Mouse (Mus musculus): ENCODE measurements around the gene Mgmt. TPM values are rescaled to one million over a fixed set of nuclear protein-coding genes. Genes with fewer than 3 reads are reported as not detected.

Mgmt gene
- total and polyA plus RNA-seq, 3 experiments = 5.2 to 10.8 (median 8.5) TPM

- H3K36me3 ChIP-seq (replicated peaks in 1 of 2; ENCODE audit: control insufficient read depth in 1 of 2, insufficient read depth in 1 of 2, low read length in 1 of 2) = peaks cover 0 to 2% of the 10 kb centered on the region in 2 experiments
- H3K27me3 ChIP-seq (replicated peaks) = no peaks in the 10 kb centered on the region
- H3K4me1 ChIP-seq (ENCODE audit: control insufficient read depth in 1 of 2, insufficient read depth in 2 of 2) = peaks cover 3 to 26% of the 10 kb centered on the region in 2 experiments
- dilution Hi-C loops (cut with MboI; ENCODE audit: extremely low pct_ligation_motif_present, extremely low pct_unique_long_range_greater_than_20kb, low sequenced_read_pairs) = no loop called here
- H3K9ac ChIP-seq (ENCODE audit: insufficient read depth, low read depth) = no peak overlapping the region
- no peak overlapping the region for H3K4me2 ChIP-seq (ENCODE audit: insufficient read depth, low read depth, poor library complexity, severe bottlenecking)
- H3K27ac ChIP-seq (ENCODE audit: insufficient read depth, low read depth) = no peak overlapping the region
- no peaks in the 10 kb centered on the region for H3K9me3 ChIP-seq (replicated peaks; ENCODE audit: low read length)
- no peaks in the 10 kb centered on the region for H3K79me2 ChIP-seq (replicated peaks; ENCODE audit: control insufficient read depth, extremely low read depth, insufficient read depth, poor library complexity, severe bottlenecking)
- no peak overlapping the region for H3K4me3 ChIP-seq (replicated peaks in 1 of 3; ENCODE audit: low read depth in 2 of 3, low read length in 2 of 3, poor library complexity in 1 of 3)
- no peak for TF ChIP-seq GABPA (IDR thresholded peaks at IDR 0.05; ENCODE audit: insufficient replicate concordance, low read depth, low read length)
- no peak for TF ChIP-seq HCFC1 (IDR thresholded peaks at IDR 0.05; ENCODE audit: low read depth, low read length)
- no peak for TF ChIP-seq POLR2A (IDR thresholded peaks at IDR 0.05; ENCODE audit: low read depth, low read length)
- TF ChIP-seq E2F4 (IDR thresholded peaks at IDR 0.05; ENCODE audit: insufficient replicate concordance, low read depth, low read length) = no peak
- no peak for TF ChIP-seq UBTF (IDR thresholded peaks at IDR 0.05; ENCODE audit: low read depth, low read length)
- TF ChIP-seq SIN3A (IDR thresholded peaks at IDR 0.05; ENCODE audit: low read length) = no peak
- TF ChIP-seq MAFK (IDR thresholded peaks at IDR 0.05; ENCODE audit: insufficient replicate concordance, low read length) = no peak
- no peak for TF ChIP-seq NRF1 (IDR thresholded peaks at IDR 0.05; ENCODE audit: low read depth, low read length)
- no peak for TF ChIP-seq IRF4 (IDR thresholded peaks at IDR 0.05; ENCODE audit: low read depth, low read length)
- no peak for TF ChIP-seq JUND (conservative IDR thresholded peaks at IDR 0.05; ENCODE audit: low read depth, low read length)
- TF ChIP-seq TCF12 (IDR thresholded peaks at IDR 0.05; ENCODE audit: low read depth, low read length) = no peak
- no peak for TF ChIP-seq MYC (IDR thresholded peaks at IDR 0.05; ENCODE audit: low read depth, low read length)
- no peak for TF ChIP-seq ZC3H11A (IDR thresholded peaks at IDR 0.05; ENCODE audit: low read depth, low read length)
- in situ Hi-C loops (cut with MboI; ENCODE audit: low pct_ligation_motif_present, low pct_unique_long_range_greater_than_20kb, low sequenced_read_pairs) = no loop called here
- DNase-seq (ENCODE audit: extremely low read depth) = no peak
Observed at GRCm38 (mm10) chr7:137069768-137070167, 175.4 kb downstream of the Mgmt start.

- in situ Hi-C loops (cut with MboI; ENCODE audit: low pct_ligation_motif_present, low pct_unique_long_range_greater_than_20kb, low sequenced_read_pairs) (no loop called here), dilution Hi-C loops (cut with MboI; ENCODE audit: extremely low pct_ligation_motif_present, extremely low pct_unique_long_range_greater_than_20kb, low sequenced_read_pairs) (no loop called here)
- H3K4me1 ChIP-seq (ENCODE audit: control insufficient read depth in 1 of 2, insufficient read depth in 2 of 2) = peaks cover 0 to 14% of the 10 kb centered on the region in 2 experiments; a peak in 3 of 4 replicates
- no peaks in the 10 kb centered on the region for H3K79me2 ChIP-seq (replicated peaks; ENCODE audit: control insufficient read depth, extremely low read depth, insufficient read depth, poor library complexity, severe bottlenecking)
- no peak overlapping the region for H3K4me2 ChIP-seq (ENCODE audit: insufficient read depth, low read depth, poor library complexity, severe bottlenecking)
- H3K9me3 ChIP-seq (replicated peaks; ENCODE audit: low read length) = no peaks in the 10 kb centered on the region
- no peak overlapping the region for H3K4me3 ChIP-seq (replicated peaks in 1 of 3; ENCODE audit: low read depth in 2 of 3, low read length in 2 of 3, poor library complexity in 1 of 3)
- no peak for TF ChIP-seq E2F4 (IDR thresholded peaks at IDR 0.05; ENCODE audit: insufficient replicate concordance, low read depth, low read length)
- no peak for TF ChIP-seq SMC3 (IDR thresholded peaks at IDR 0.05; ENCODE audit: low read depth, low read length)
- no peak for TF ChIP-seq USF1 (IDR thresholded peaks at IDR 0.05; ENCODE audit: low read depth, low read length)
- no peak for TF ChIP-seq TBP (conservative IDR thresholded peaks at IDR 0.05; ENCODE audit: low read depth, low read length)
- TF ChIP-seq RCOR1 (conservative IDR thresholded peaks at IDR 0.05; ENCODE audit: low read depth, low read length) = no peak
- TF ChIP-seq KAT2A (IDR thresholded peaks at IDR 0.05; ENCODE audit: insufficient replicate concordance, low read length) = no peak
- no peak for TF ChIP-seq CTCF (conservative IDR thresholded peaks at IDR 0.05 in 1 of 2, IDR thresholded peaks at IDR 0.05 in 1 of 2; ENCODE audit: low read depth in 2 of 2, low read length in 2 of 2)
- no peak for TF ChIP-seq BHLHE40 (IDR thresholded peaks at IDR 0.05; ENCODE audit: low read depth, low read length)
- TF ChIP-seq MAFK (IDR thresholded peaks at IDR 0.05; ENCODE audit: insufficient replicate concordance, low read length) = no peak
- no peak for TF ChIP-seq NRF1 (IDR thresholded peaks at IDR 0.05; ENCODE audit: low read depth, low read length)
- TF ChIP-seq MYC (IDR thresholded peaks at IDR 0.05; ENCODE audit: low read depth, low read length) = no peak
- TF ChIP-seq UBTF (IDR thresholded peaks at IDR 0.05; ENCODE audit: low read depth, low read length) = no peak
- no peak for TF ChIP-seq USF2 (conservative IDR thresholded peaks at IDR 0.05; ENCODE audit: low read depth, low read length)
- TF ChIP-seq ZC3H11A (IDR thresholded peaks at IDR 0.05; ENCODE audit: low read depth, low read length) = no peak
- no peak for TF ChIP-seq ZNF384 (IDR thresholded peaks at IDR 0.05; ENCODE audit: low read depth, low read length)
- no peaks in the 10 kb centered on the region for H3K27me3 ChIP-seq (replicated peaks)
- H3K9ac ChIP-seq (ENCODE audit: insufficient read depth, low read depth) = no peak overlapping the region
- H3K36me3 ChIP-seq (replicated peaks in 1 of 2; ENCODE audit: control insufficient read depth in 1 of 2, insufficient read depth in 1 of 2, low read length in 1 of 2) = peaks cover 0 to 2% of the 10 kb centered on the region in 2 experiments
- no peak overlapping the region for H3K27ac ChIP-seq (ENCODE audit: insufficient read depth, low read depth)
- no peak for DNase-seq (ENCODE audit: extremely low read depth)
Observed at GRCm38 (mm10) chr7:137071346-137071745, 176.9 kb downstream of the Mgmt start.

Measured in CH12.LX (cell line).